Mouse (Mus musculus): ENCODE results near the gene Polr2i. TPM values are rescaled to one million over a fixed set of nuclear protein-coding genes. Genes with fewer than 3 reads are reported as not detected.
"Not testable (repeated sequence)": the region's sequence is repeated elsewhere in the genome, so short reads cannot be mapped to it uniquely, and the experiment has no call there.

The Polr2i gene
- 93.0 and 113 TPM in 2 replicates for polyA plus RNA-seq (2012; ENCODE audit: insufficient read depth, insufficient read length, missing spikeins)

DNA sequence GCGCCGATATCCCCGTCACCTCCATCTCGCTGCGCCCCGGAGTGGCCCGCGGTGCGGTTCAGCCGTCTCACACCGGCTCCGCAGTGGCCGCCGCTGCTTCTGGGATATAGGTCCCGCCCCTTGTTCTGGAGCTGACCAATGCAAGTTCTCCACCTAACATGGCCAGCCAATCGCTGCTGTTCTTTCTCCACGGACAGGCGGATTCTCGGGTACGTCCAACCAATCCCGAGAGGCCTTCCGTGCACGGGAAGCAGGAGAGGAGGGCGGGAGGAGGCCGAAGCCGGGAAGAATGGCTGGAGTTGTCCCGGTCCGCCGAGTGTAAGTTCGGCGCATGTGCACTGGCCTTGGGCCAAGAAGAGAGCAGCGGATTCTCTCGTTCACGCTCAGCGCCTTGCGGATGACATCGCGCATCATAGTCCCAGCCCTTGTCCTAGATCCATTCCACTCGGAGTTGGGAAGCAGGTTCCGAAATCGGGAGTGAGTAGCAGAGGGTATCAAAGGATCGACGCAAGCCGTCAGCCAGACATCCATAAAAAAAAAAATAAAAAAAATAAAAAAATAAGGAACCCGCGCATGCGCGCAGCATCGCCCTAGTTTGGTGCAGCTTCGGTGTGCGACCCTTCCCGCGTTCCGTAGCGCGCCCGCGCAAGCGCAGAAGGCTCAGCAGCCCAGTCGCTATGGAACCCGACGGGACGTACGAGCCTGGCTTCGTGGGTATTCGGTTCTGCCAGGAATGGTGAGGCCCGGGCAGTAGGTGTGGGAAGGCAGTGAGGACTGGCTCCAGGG is at the start of gene Polr2i, which contains the start of gene Tbcb:
Gene Polr2i (plus strand): TSS at position 280 of the 786 bp plus-strand sequence.
Gene Tbcb (minus strand): TSS at position 604 of the 786 bp plus-strand sequence.
- peak within 1 kb of the TSS; percentile 83 for H3K4me3 ChIP-seq (ENCODE audit: insufficient read depth, low read depth, low read length)
- peaks cover 2% of the 10 kb centered on the region; the same call in 1 of the 2 replicates for H3K4me1 ChIP-seq (ENCODE audit: control insufficient read depth, insufficient read depth, insufficient read length, low read length)
- H3K27ac ChIP-seq (replicated peaks; ENCODE audit: low read depth, low read length), result peak within 1 kb of the TSS; percentile 84

GRCm38 (mm10) chr7:30183189-30183588 is 48.6 kb upstream of the Polr2i start:
- not testable (repeated sequence) for H3K4me3 ChIP-seq (ENCODE audit: insufficient read depth, low read depth, low read length); H3K4me1 ChIP-seq (ENCODE audit: control insufficient read depth, insufficient read depth, insufficient read length, low read length); H3K27ac ChIP-seq (replicated peaks; ENCODE audit: low read depth, low read length)

DNA sequence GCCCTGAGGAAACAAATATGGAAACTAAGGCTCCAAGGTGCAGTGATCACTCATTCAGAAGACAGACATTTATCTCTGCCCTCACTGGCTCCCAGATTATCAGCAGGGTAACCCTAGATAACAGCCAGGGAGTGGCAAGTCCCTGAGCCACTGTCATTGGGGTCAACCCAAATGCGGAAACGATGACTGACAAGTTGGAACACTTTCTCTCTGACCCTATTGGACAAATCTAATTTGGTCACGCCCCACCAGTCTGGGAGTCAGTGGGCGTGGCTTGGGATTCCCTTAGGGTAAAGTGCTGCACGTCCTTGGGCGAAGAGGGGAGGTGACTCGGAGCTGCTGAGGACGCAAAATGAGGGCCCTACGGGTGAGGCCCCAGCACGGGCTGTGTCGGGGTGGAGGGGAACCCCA is 47.9 kb upstream of the Polr2i start, which contains the start of gene Cox7a1:
Gene Cox7a1 (plus strand): TSS at position 266 of the 411 bp plus-strand sequence.
- peak within 1 kb of the TSS; percentile 82 for H3K27ac ChIP-seq (replicated peaks; ENCODE audit: low read depth, low read length)
- H3K4me1 ChIP-seq (ENCODE audit: control insufficient read depth, insufficient read depth, insufficient read length, low read length), result no peaks in the 10 kb centered on the region
- peak within 1 kb of the TSS; percentile 66 for H3K4me3 ChIP-seq (ENCODE audit: insufficient read depth, low read depth, low read length)

GRCm38 (mm10) chr7:30184641-30185348 is 47.0 kb upstream of the Polr2i start:
- Histone ChIP-seq H3K27ac (replicated peaks; ENCODE audit: low read depth, low read length) (peak overlapping the region; percentile 82), H3K4me1 (ENCODE audit: control insufficient read depth, insufficient read depth, insufficient read length, low read length) (no peaks in the 10 kb centered on the region), H3K4me3 (ENCODE audit: insufficient read depth, low read depth, low read length) (peak overlapping the region; percentile 66)

DNA sequence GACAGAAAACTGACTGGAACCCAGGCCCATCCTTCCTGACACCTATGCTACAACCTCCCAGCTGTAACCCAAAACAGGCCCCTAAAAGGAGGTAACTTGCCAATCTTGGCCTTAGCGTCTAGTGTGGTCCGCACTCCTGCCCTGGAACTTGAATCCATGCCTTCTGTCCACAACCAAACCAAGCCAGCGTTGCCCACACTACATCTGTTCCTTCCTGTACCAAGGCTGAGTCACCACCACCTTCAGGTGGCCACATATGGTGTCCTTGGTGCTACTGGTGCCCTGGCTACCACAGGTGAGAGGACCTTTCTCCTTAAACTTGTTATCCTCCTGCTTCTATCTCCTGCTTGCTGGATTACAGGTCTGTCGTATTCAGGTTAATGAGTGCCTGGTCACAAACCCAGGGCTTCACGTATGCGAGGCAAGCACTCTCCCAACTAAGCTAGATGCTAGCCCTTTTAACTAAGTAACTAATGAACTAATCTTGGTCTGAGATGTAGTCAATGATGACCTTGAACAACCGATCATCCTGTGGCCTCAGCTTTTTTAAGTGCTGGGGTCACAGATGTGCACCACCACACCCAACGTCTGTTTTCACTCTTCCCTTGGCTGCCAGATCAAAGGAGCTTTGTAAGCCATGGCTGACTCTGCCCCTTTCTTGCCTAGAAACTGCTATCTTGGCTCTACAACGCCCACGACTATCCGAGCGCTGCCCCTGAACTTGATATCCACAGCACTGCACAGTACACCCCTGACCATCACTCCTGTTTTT is 43.2 kb upstream of the Polr2i start:
- Histone ChIP-seq H3K27ac (replicated peaks; ENCODE audit: low read depth, low read length) (no peak overlapping the region), H3K4me1 (ENCODE audit: control insufficient read depth, insufficient read depth, insufficient read length, low read length) (0 out of 2 replicates have a peak, but pooled peaks cover 2% of the 10 kb centered on the region), H3K4me3 (ENCODE audit: insufficient read depth, low read depth, low read length) (no peak overlapping the region)

GRCm38 (mm10) chr7:30189116-30189491 is 42.6 kb upstream of the Polr2i start:
- Histone ChIP-seq H3K4me1 (ENCODE audit: control insufficient read depth, insufficient read depth, insufficient read length, low read length) (0 out of 2 replicates have a peak, but pooled peaks cover 2% of the 10 kb centered on the region), H3K27ac (replicated peaks; ENCODE audit: low read depth, low read length) (no peak overlapping the region), H3K4me3 (ENCODE audit: insufficient read depth, low read depth, low read length) (no peak overlapping the region)

DNA sequence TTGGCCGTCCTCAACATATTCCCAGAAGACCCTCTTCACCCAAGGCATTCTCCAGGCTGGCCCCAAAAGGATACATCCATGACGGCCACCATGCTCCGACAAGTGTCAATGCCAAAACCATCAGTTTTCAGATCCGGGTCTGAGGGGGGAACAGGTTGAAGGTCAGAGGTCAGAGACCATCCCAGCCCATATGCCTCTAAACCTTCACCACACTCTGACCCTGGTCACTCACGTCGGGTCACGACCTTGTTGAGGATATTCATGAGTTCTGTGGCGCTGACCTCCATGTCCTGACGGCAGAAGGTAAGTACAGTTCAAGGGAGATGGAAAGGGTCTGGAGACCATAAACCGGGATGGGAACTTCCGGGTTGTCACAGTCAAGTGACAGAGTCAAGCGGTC is 39.7 kb upstream of the Polr2i start:
- Histone ChIP-seq H3K4me1 (ENCODE audit: control insufficient read depth, insufficient read depth, insufficient read length, low read length) (0 out of 2 replicates have a peak, but pooled peaks cover 2% of the 10 kb centered on the region), H3K4me3 (ENCODE audit: insufficient read depth, low read depth, low read length) (no peak overlapping the region), H3K27ac (replicated peaks; ENCODE audit: low read depth, low read length) (no peak overlapping the region)

DNA sequence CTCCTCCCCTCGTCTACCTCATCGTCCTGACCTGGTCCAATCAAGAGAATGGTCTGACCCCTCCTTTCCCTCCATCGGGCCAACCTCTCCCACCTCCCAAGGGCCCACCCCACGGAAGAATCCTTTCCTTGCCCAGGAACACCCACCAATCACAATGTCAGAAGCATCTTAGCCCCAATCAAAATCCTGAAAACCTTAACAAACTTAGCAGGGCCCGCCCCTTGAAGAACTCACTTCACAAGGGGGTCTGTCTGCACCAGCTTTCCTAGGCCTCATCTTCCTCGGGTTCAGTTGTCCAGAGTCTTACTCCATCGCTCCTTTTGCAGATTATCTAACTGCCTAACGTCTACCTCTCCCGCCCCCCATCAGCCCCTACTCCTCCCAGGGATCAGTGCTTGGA is 38.7 kb upstream of the Polr2i start:
- peak overlapping the region; percentile 45 for H3K4me3 ChIP-seq (ENCODE audit: insufficient read depth, low read depth, low read length)
- H3K4me1 ChIP-seq (ENCODE audit: control insufficient read depth, insufficient read depth, insufficient read length, low read length), result 0 out of 2 replicates have a peak, but pooled peaks cover 5% of the 10 kb centered on the region
- no peak overlapping the region for H3K27ac ChIP-seq (replicated peaks; ENCODE audit: low read depth, low read length)

DNA sequence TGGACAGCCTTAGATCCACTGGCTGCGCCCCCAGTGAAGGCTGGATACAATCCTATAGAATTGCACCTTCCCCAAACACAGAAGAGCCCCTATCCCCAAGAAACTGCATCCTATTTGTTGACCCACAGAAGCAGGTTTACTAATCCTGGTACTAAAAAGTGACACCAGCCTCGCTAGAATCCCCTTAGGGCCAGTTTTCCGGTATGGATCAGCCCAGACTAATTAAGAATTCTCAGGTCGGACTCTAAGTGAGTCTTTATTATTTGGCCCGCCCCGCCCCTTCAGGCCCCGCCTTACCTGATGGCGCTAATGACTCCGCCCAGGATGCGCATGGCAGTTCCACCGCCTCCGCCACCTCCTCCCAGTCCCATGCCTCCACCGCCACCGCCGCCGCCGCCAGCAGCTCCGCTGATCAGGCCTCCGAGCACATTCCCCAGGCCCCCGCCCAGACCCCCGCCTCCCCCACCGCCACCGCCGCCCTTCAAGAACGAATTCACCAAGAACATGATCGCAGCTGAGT is 38.1 kb upstream of the Polr2i start:
- H3K4me3 ChIP-seq (ENCODE audit: insufficient read depth, low read depth, low read length), result peak overlapping the region; percentile 94
- H3K4me1 ChIP-seq (ENCODE audit: control insufficient read depth, insufficient read depth, insufficient read length, low read length), result 0 out of 2 replicates have a peak, but pooled peaks cover 7% of the 10 kb centered on the region
- H3K27ac ChIP-seq (replicated peaks; ENCODE audit: low read depth, low read length), result no peak overlapping the region

DNA sequence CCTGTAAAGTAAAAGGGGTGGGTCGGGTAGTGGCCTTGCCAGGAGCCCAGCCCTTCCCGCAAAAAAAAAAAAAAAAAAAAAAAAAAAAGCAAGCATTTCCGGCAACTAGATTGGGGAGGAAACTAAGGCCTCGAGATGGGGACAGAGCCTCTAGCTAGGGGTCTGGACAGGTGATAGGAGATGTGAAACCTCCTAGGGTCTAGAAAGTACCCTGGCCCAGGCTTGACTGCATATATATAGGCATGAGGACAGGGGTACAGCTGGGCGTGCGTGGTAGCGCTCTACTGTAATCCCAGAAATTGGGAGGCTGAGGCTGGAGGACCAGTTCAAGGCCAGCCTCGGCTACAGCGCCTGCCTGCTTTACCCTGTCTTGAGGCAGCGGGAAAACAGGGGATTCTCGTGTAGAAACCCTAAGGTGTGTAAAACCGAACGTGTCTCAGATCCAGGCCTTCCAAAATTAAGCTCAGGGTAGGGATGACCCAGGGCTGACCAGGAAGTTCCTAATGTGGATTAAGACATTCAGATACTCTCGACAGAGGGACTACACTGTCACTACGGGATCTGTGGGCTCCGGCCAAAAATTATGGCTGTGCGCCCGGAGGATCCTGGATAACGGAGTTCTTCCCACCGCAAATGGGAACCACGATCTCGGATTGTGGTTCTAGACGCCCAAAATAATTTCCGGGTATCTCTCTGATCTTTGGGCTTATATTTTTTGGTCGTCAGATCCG is 37.5 kb upstream of the Polr2i start:
- Histone ChIP-seq H3K4me1 (ENCODE audit: control insufficient read depth, insufficient read depth, insufficient read length, low read length) (0 out of 2 replicates have a peak, but pooled peaks cover 7% of the 10 kb centered on the region), H3K4me3 (ENCODE audit: insufficient read depth, low read depth, low read length) (peak overlapping the region; percentile 94), H3K27ac (replicated peaks; ENCODE audit: low read depth, low read length) (peak overlapping the region; percentile 98)

GRCm38 (mm10) chr7:30194884-30195283 is 36.9 kb upstream of the Polr2i start:
- peak overlapping the region; percentile 94 for H3K4me3 ChIP-seq (ENCODE audit: insufficient read depth, low read depth, low read length)

GRCm38 (mm10) chr7:30195461-30195860 is 36.3 kb upstream of the Polr2i start:
- Histone ChIP-seq H3K4me3 (ENCODE audit: insufficient read depth, low read depth, low read length) (0 out of 2 replicates have a peak overlapping the region, but pooled peaks have one; percentile 8), H3K27ac (replicated peaks; ENCODE audit: low read depth, low read length) (no peak overlapping the region), H3K4me1 (ENCODE audit: control insufficient read depth, insufficient read depth, insufficient read length, low read length) (0 out of 2 replicates have a peak, but pooled peaks cover 7% of the 10 kb centered on the region)

More at GRCm38 (mm10) chr7:30194884-30195283, 36.9 kb upstream of the Polr2i start:
- peak overlapping the region; percentile 98 for H3K27ac ChIP-seq (replicated peaks; ENCODE audit: low read depth, low read length)
- H3K4me1 ChIP-seq (ENCODE audit: control insufficient read depth, insufficient read depth, insufficient read length, low read length), result 0 out of 2 replicates have a peak, but pooled peaks cover 7% of the 10 kb centered on the region

DNA sequence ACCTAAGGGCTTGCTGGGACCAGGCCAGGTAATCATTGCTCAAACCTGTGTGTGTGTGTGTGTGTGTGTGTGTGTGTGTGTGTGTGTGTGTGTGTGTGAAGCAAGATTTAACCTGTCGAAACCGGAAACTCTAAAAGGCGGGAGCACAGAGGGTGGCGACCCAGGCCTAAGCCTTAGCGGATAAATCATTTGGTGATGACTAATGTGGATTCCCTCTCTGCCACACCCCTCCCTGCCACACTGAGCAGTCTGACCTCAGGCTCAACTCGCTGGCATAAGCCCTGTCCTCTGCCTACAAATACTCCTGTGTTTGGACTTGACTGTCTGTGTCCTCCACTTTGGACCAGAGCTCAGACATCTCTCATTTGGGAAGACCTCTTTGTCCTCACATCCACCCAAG is 35.6 kb upstream of the Polr2i start:
- H3K4me3 ChIP-seq (ENCODE audit: insufficient read depth, low read depth, low read length), result no peak overlapping the region
- H3K27ac ChIP-seq (replicated peaks; ENCODE audit: low read depth, low read length), result no peak overlapping the region; the same call in 1 of the 2 replicates
- H3K4me1 ChIP-seq (ENCODE audit: control insufficient read depth, insufficient read depth, insufficient read length, low read length), result 0 out of 2 replicates have a peak, but pooled peaks cover 7% of the 10 kb centered on the region
